Mouse (Mus musculus) megakaryocyte, embryonic 14.5 days (primary cell): ENCODE data around the gene Ilf2.

Experiments
- FLI1 ChIP-seq: IDR thresholded peaks from 2 replicates; pipeline ENCODE4 v1.6.1; 2012; ENCODE audit warnings: low read length, inconsistent platforms, mixed read lengths
- GATA1 ChIP-seq: IDR thresholded peaks from 3 replicates; pipeline ENCODE4 v1.6.1; 2012; ENCODE audit warnings: mixed read lengths, low read length, inconsistent platforms, borderline replicate concordance

GRCm38 (mm10) chr3:90537141-90537904, 61.4 kb downstream of the Ilf2 start, which contains the start of gene S100a16:
- no peak for TF ChIP-seq GATA1
- TF ChIP-seq FLI1, result no peak
